Mouse (Mus musculus): Measurements from ENCODE around the gene Wdr83. TPM values are rescaled to one million over a fixed set of nuclear protein-coding genes. Genes with fewer than 3 reads are reported as not detected.

Wdr83 gene
- total RNA-seq, 2 experiments from 2014 or later = 21.1 to 23.1 TPM

DNA sequence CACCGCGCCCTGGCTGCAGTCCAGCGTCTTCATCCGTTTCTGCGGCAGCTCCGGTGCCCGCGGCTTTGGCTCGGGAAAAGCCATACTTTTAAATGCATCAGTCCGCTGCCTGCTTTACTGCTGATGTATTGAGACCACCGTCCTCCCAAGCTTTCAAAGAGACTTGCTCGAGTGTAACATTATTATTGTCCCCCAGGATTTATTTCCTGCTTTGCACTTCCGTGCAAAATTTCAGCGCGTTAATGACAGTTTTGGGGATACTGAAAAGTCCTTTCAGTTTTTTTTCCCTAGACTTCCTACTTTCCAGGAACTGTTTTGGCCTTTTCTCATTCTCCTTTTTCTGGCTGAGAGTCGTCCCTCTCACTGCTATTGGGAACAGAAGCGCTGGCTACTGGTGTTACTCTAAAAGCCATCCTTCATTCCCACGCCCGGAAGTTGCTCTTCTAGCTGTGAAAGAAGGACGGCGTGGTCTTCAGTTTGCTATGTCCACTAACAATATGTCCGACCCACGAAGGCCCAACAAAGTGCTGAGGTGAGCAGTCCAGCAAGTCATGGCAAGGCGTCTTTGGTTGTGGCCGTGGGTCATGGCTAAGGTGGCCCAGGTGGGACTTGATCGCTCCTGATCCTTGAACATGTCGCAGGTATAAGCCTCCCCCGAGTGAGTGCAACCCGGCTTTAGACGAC lies 432 bp downstream of the Wdr83 start, which contains the start of gene Wdr83os:
Wdr83os (plus strand) TSS at position 209 of the 684 bp plus-strand sequence.
- DNase-seq (ENCODE audit: low spot score in 2 of 2) = peak; percentile 47 to 57

DNA sequence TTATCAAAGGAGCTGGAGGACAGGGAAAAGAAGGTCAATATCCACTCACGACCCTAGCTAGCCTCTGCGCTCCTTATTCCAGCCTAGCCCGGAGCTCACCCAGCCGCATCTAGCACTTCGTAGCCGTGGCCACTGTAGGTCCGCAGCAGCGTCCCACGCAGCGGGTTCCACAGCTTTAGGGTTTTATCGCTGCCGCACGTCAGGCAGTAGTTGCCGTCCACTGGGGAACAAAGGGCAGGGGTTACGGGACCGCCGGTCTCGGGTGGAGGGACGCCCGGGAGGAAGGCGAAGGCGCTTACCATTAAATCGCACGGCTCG lies 933 bp downstream of the Wdr83 start:
- DNase-seq (ENCODE audit: low spot score in 2 of 2) = peak in 1 of 2 experiments; percentile 55

GRCm38 (mm10) chr8:85076993-85077392 lies 4.1 kb downstream of the Wdr83 start:
- DNase-seq (ENCODE audit: low spot score in 2 of 2) = peak; percentile 67 to 70

GRCm38 (mm10) chr8:85076001-85076400 lies 5.1 kb downstream of the Wdr83 start:
- no peak for DNase-seq (ENCODE audit: low spot score in 2 of 2)

GRCm38 (mm10) chr8:85074617-85075016 lies 6.5 kb downstream of the Wdr83 start:
- DNase-seq (ENCODE audit: low spot score in 2 of 2) = no peak

GRCm38 (mm10) chr8:85074167-85074566 lies 6.9 kb downstream of the Wdr83 start:
- DNase-seq (ENCODE audit: low spot score in 2 of 2) = no peak

- no peak for DNase-seq (ENCODE audit: low spot score in 2 of 2)
These were observed 8.0 kb downstream of the Wdr83 start for GRCm38 (mm10) chr8:85073041-85073612.

GRCm38 (mm10) chr8:85072364-85072929 lies 8.7 kb downstream of the Wdr83 start:
- DNase-seq (ENCODE audit: low spot score in 2 of 2) = no peak

DNA sequence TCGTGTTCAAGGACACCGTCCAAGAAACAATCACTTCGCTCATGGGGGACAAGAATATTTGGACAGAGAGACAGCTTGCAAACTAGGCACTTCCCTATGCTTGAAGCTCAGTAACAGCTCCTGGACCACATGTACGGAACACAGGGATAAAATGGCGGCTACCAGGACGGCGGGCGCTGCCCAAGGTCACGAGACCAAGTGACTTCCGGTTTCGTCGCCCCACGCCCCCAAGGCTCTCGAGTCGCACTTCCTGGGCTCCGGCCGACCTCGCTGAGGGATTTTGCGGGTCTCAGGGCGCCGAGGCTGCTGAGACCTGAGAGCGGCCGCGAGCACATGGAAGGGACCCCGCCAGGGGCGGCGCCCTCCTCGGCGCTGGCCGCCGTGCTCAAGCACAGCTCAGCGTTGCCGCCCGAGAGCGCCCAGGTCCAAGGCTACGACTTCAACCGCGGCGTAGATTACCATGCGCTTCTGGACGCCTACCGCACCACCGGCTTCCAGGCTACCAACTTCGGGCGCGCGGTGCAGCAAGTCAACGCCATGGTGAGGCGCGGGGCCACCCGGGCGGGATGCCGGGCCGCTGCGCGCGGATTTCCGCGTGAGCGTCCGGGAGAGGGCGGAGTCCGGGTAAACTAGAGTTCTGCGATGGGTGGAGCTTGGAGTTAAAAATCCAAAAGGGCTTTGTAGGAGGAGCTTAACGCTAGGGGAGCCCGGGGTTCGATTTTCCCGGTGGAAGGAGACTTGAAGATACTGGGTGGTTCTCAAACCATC lies 9.4 kb downstream of the Wdr83 start, which contains the start of gene Dhps:
Dhps (plus strand) TSS at position 244 of the 768 bp plus-strand sequence.
- DNase-seq (ENCODE audit: low spot score in 2 of 2) = peak; percentile 83 to 86

GRCm38 (mm10) chr8:85071041-85071440 lies 10.1 kb downstream of the Wdr83 start:
- no peak for DNase-seq (ENCODE audit: low spot score in 2 of 2)

GRCm38 (mm10) chr8:85067982-85068381 lies 13.1 kb downstream of the Wdr83 start, which contains the start of gene Gm5741:
Gm5741 (minus strand) TSS chr8:85067982.
- DNase-seq (ENCODE audit: low spot score in 2 of 2) = no peak

DNA sequence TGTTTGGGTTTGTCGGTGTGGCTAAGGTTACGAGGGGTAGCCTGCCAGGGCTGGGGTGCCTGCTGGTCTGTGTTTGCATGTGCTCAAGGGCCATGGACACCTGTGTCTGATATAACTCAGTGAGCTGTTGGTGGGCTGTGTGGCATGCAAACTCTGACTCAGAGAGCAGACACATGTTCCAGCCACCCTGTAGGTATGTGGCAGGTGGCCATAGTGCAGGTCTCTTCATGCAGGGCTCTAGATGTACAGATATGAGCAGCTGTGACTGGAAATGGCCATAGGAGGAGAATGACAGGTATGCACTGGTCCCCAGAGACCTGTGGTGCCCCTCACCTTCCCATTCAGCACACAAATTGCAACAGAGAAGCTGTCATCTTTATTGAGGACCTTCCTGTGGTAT lies 14.0 kb downstream of the Wdr83 start:
- DNase-seq (ENCODE audit: low spot score in 2 of 2) = no peak

- DNase-seq (ENCODE audit: low spot score in 2 of 2) = no peak
These were observed 15.9 kb downstream of the Wdr83 start for GRCm38 (mm10) chr8:85065213-85065612.

DNA sequence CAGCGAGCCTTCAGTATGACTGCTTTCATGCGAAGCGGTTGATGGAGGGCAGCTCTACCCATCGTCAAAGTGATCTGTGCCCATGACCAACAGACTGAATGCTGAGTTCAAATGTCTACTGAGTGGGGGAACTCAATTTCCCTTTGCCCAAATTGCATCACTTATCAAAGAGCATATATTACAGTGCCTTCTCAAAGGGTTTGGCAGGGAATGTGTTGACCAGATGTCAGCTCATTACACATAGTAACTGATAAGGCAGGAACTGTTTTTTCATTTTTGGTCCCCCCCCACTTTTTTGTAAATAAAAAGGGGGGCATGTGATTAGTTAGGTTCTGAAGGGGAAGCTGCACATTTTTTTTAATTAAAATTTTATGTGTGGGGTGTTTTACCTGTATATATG lies 18.5 kb downstream of the Wdr83 start:
- DNase-seq (ENCODE audit: low spot score in 2 of 2) = no peak

DNA sequence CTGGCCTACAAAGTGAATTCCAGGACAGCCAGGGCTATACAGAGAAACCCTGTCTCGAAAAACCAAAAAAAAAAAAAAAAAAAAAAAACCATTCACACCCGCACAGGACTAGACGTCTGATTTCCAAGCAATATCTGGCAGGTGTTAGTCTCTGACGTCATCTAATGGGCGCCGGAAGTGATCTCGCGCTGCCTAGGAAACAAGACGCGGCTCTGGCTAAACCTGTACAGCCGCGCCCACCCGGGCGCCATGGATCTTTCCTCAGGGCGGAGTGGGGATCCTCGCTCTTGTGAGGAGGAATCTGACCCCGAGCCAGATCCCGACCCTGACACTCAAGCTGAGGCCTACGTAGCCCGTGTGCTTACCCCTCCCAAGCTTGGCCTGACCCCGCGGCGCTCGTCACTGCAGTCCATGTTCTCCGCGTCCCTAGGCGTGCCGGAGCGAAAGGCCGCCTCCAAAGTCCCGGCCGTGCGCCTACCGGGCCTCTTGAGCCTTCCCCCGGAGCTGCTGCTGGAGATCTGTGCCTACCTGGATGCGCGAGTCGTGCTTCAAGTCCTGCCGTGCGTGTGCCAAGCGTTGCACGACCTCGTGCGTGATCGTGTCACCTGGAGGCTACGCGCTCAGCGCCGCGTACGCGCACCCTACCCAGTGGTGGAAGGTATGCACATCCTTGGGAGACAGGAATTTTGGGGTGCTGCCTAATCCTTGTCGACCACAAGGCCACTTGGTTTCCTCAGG lies 21.1 kb downstream of the Wdr83 start, which contains the start of gene Fbxw9:
Fbxw9 (plus strand) TSS at position 177 of the 738 bp plus-strand sequence.
- peak; percentile 85 to 86 for DNase-seq (ENCODE audit: low spot score in 2 of 2)

- no peak for DNase-seq (ENCODE audit: low spot score in 2 of 2)
These were observed 23.7 kb downstream of the Wdr83 start for GRCm38 (mm10) chr8:85057367-85057766.

- no peak for DNase-seq (ENCODE audit: low spot score in 2 of 2)
These were observed 37.5 kb downstream of the Wdr83 start for GRCm38 (mm10) chr8:85043619-85044018.

DNA sequence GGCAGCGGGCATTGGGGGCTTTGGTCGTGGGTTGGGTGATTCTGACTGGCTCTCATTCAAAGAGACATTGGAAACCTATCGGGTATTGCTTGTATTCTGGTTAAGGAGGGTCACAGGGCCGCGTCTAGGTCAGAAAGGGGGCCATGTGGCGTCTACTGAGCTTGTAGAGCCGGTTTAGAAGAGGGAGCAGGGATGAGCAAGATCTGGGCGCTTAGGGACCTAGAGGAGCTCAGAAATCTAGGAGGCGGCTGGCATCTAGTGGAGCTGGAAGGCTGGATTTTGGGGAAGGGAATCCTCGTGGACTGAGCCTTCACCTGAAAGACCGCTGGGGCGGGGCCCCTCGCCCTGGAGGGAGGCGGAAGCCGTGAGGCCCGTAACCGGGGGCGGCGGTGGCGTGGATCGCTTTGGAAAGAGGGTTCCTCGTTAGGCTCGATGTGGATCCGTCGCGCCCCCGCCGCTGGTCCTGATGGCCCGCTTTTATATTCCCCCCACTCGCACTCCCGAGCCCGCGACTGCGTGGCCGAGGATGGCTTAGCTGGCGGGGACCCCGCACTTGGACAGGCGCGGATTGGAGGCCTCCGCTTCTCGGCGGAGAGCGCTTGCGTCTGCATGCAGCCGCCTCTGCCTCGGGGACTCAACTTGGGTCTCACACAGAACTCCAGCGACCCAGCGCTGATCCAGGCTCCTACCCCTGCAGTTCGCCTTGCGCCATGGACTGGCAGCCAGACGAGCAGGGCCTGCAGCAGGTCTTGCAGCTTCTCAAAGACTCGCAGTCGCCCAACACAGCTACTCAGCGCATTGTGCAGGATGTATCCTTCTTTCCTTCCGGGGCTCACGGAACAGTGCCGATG lies 43.2 kb downstream of the Wdr83 start:
- peak; percentile 52 to 57 for DNase-seq (ENCODE audit: low spot score in 2 of 2)

- no peak for DNase-seq (ENCODE audit: low spot score in 2 of 2)
These were observed 43.8 kb downstream of the Wdr83 start for GRCm38 (mm10) chr8:85037366-85037680.

GRCm38 (mm10) chr8:85036718-85037365 lies 44.3 kb downstream of the Wdr83 start, which contains the start of gene Tnpo2:
Tnpo2 (plus strand) TSS chr8:85036915.
- peak; percentile 81 to 87 for DNase-seq (ENCODE audit: low spot score in 2 of 2)
